Mouse (Mus musculus) olfactory bulb, adult 2 months (tissue): Measurements from ENCODE around the gene Nasp. TPM values are rescaled to one million over a fixed set of nuclear protein-coding genes. Genes with fewer than 3 reads are reported as not detected.

ENCODE experiments used
- H3K27ac ChIP-seq: fragments of 200-500 bp; 2 replicates; pipeline ENCODE4 v1.5.1; 2012; ENCODE audit warnings: low read depth, low read length; ENCODE audit not compliant: insufficient read depth
- H3K4me1 ChIP-seq: fragments of 200-500 bp; 2 replicates; pipeline ENCODE4 v1.6.1; 2012; ENCODE audit warnings: low read length; ENCODE audit not compliant: control insufficient read depth, insufficient read depth
- H3K4me3 ChIP-seq: fragments of 200-500 bp; 2 replicates; pipeline ENCODE4 v1.5.1; 2012; ENCODE audit warnings: mild to moderate bottlenecking, low read depth, low read length, moderate library complexity; ENCODE audit not compliant: insufficient read depth
- CTCF ChIP-seq: fragments of 200-500 bp; IDR thresholded peaks from 2 replicates; pipeline ENCODE4 v1.5.1; 2012; ENCODE audit warnings: low read depth, mild to moderate bottlenecking, low read length, moderate library complexity; ENCODE audit not compliant: insufficient read depth
- POLR2A ChIP-seq: fragments of 200-500 bp; IDR thresholded peaks from 2 replicates; pipeline ENCODE4 v1.6.1; 2012; ENCODE audit warnings: mild to moderate bottlenecking, low read depth, low read length, moderate library complexity; ENCODE audit not compliant: insufficient read depth
- WGBS: fragments of 180-500 bp; shearing (Covaris S2); methylation state at CpG from one replicate; pipeline ENCODE4 v1.1.7; 2018; 5-methylcytosine and 5-hydroxymethylcytosine counted together
- polyA plus RNA-seq: library from polyadenylated mRNA; stranded (reverse); fragments of >200 nt; gene quantifications from 2 replicates; pipeline ENCODE4 v1.2.4, GENCODE M21; 2012; ENCODE audit warnings: low replicate concordance; ENCODE audit not compliant: missing spikeins, insufficient read depth, insufficient read length

Gene Nasp
- polyA plus RNA-seq, 1 experiment = not detected

GRCm38 (mm10) chr4:116553035-116553434, 74.7 kb downstream of the Nasp start:
- no peak for TF ChIP-seq POLR2A
- no peak for TF ChIP-seq CTCF
- 64% methylated on average over 3 of the region's 3 CpGs for WGBS
- Histone ChIP-seq H3K27ac (no peak overlapping the region), H3K4me1 (no peaks in the 10 kb centered on the region), H3K4me3 (no peak overlapping the region)

Other genes with a start within 250 kb of the Nasp start
- gene Mast2, start 163.8 kb downstream of the Nasp start, polyA plus RNA-seq = 867 TPM in 1 of 2 replicates, not detected in the other
- not detected in 2 replicates for gene Ipp, start 120.4 kb downstream of the Nasp start, polyA plus RNA-seq
- gene Tmem69, start 72.0 kb downstream of the Nasp start, polyA plus RNA-seq = not detected in 2 replicates
- gene Gpbp1l1, start 70.3 kb downstream of the Nasp start, polyA plus RNA-seq = 174 TPM in 1 of 2 replicates, not detected in the other
- gene Ccdc17, start 31.3 kb downstream of the Nasp start, polyA plus RNA-seq = not detected in 2 replicates
- gene Akr1a1, start 23.7 kb upstream of the Nasp start, polyA plus RNA-seq = 1,277 TPM in 1 of 2 replicates, not detected in the other
- 633 TPM in 1 of 2 replicates, not detected in the other for gene Prdx1, start 57.6 kb upstream of the Nasp start, polyA plus RNA-seq
- not detected in 2 replicates for gene Mmachc, start 80.5 kb upstream of the Nasp start, polyA plus RNA-seq
- not detected in 2 replicates for gene Ccdc163, start 80.6 kb upstream of the Nasp start, polyA plus RNA-seq
- gene Tesk2, start 93.0 kb upstream of the Nasp start, polyA plus RNA-seq = not detected in 2 replicates
- gene Toe1, start 179.7 kb upstream of the Nasp start, polyA plus RNA-seq = not detected in 2 replicates
- not detected in 2 replicates for gene Mutyh, start 179.8 kb upstream of the Nasp start, polyA plus RNA-seq
- not detected in 2 replicates for gene Hpdl, start 193.8 kb upstream of the Nasp start, polyA plus RNA-seq
- gene Zswim5, start 249.4 kb upstream of the Nasp start, polyA plus RNA-seq = not detected in 2 replicates